Mouse (Mus musculus): ENCODE results near the gene Rgp1.
"Not testable (repeated sequence)": the region's sequence is repeated elsewhere in the genome, so short reads cannot be mapped to it uniquely, and the experiment has no call there.

Gene Rgp1

GRCm38 (mm10) chr4:43591961-43592360, 13.4 kb downstream of the Rgp1 start:
- ATAC-seq (ENCODE audit: insufficient number of reproducible peaks, low FRiP score, low TSS enrichment): no peak

GRCm38 (mm10) chr4:43593453-43593852, 14.9 kb downstream of the Rgp1 start:
- no peak for ATAC-seq (ENCODE audit: insufficient number of reproducible peaks, low FRiP score, low TSS enrichment)

- ATAC-seq (ENCODE audit: insufficient number of reproducible peaks, low FRiP score, low TSS enrichment): not testable (repeated sequence)
Measured at GRCm38 (mm10) chr4:43596597-43596996, 18.1 kb downstream of the Rgp1 start.

- no peak for ATAC-seq (ENCODE audit: insufficient number of reproducible peaks, low FRiP score, low TSS enrichment)
Measured at GRCm38 (mm10) chr4:43598200-43598599, 19.7 kb downstream of the Rgp1 start.

- ATAC-seq (ENCODE audit: insufficient number of reproducible peaks, low FRiP score, low TSS enrichment): no peak
Measured at GRCm38 (mm10) chr4:43598650-43599380, 20.3 kb downstream of the Rgp1 start.

- ATAC-seq (ENCODE audit: insufficient number of reproducible peaks, low FRiP score, low TSS enrichment): no peak
Measured at GRCm38 (mm10) chr4:43600195-43600934, 21.9 kb downstream of the Rgp1 start.

GRCm38 (mm10) chr4:43604099-43604498, 25.6 kb downstream of the Rgp1 start:
- no peak for ATAC-seq (ENCODE audit: insufficient number of reproducible peaks, low FRiP score, low TSS enrichment)

GRCm38 (mm10) chr4:43604751-43605685, 26.5 kb downstream of the Rgp1 start:
- ATAC-seq (ENCODE audit: insufficient number of reproducible peaks, low FRiP score, low TSS enrichment): no peak

GRCm38 (mm10) chr4:43612534-43612933, 34.0 kb downstream of the Rgp1 start:
- no peak for ATAC-seq (ENCODE audit: insufficient number of reproducible peaks, low FRiP score, low TSS enrichment)

- ATAC-seq (ENCODE audit: insufficient number of reproducible peaks, low FRiP score, low TSS enrichment): no peak
Measured at GRCm38 (mm10) chr4:43613060-43613730, 34.7 kb downstream of the Rgp1 start.

GRCm38 (mm10) chr4:43620146-43620778, 41.7 kb downstream of the Rgp1 start:
- no peak for ATAC-seq (ENCODE audit: insufficient number of reproducible peaks, low FRiP score, low TSS enrichment)

GRCm38 (mm10) chr4:43629106-43629817, 50.7 kb downstream of the Rgp1 start:
- no peak for ATAC-seq (ENCODE audit: insufficient number of reproducible peaks, low FRiP score, low TSS enrichment)

- ATAC-seq (ENCODE audit: insufficient number of reproducible peaks, low FRiP score, low TSS enrichment): peak; percentile 61
Measured at GRCm38 (mm10) chr4:43630030-43630581, 51.6 kb downstream of the Rgp1 start.

GRCm38 (mm10) chr4:43630671-43631045, 52.1 kb downstream of the Rgp1 start:
- ATAC-seq (ENCODE audit: insufficient number of reproducible peaks, low FRiP score, low TSS enrichment): 0 out of 2 replicates have a peak, but pooled peaks have one; percentile 4

- peak; percentile 16 for ATAC-seq (ENCODE audit: insufficient number of reproducible peaks, low FRiP score, low TSS enrichment)
Measured at GRCm38 (mm10) chr4:43631046-43631955, 52.8 kb downstream of the Rgp1 start, which contains the start of gene Npr2. Npr2 (plus strand) TSS chr4:43631935.

- ATAC-seq (ENCODE audit: insufficient number of reproducible peaks, low FRiP score, low TSS enrichment): 0 out of 2 replicates have a peak, but pooled peaks have one; percentile 9
Measured at GRCm38 (mm10) chr4:43631956-43632920, 53.7 kb downstream of the Rgp1 start.
